Mouse (Mus musculus) thymus, adult 2 months (tissue): ENCODE measurements around the gene Sppl2c.

Experiments used
- CTCF ChIP-seq: fragments of 200-500 bp; IDR thresholded peaks from 2 replicates; pipeline ENCODE4 v1.5.1; 2012; ENCODE audit warnings: mild to moderate bottlenecking, control low read depth, low read length, moderate library complexity, borderline replicate concordance; ENCODE audit not compliant: control insufficient read depth, poor library complexity, insufficient read depth; ENCODE audit errors: extremely low read depth
- POLR2A ChIP-seq: fragments of 200-500 bp; IDR thresholded peaks from 2 replicates; pipeline ENCODE4 v1.6.1; 2012; ENCODE audit warnings: mild to moderate bottlenecking, low read length, control low read depth, moderate library complexity; ENCODE audit not compliant: control insufficient read depth, poor library complexity, insufficient read depth; ENCODE audit errors: extremely low read depth

GRCm38 (mm10) chr11:104197861-104198260, 11.7 kb downstream of the Sppl2c start:
- TF ChIP-seq CTCF (no peak), POLR2A (no peak)
